Mouse (Mus musculus) thymus, adult 2 months (tissue): ENCODE measurements around the gene Fam222a.

Experiments
- CTCF ChIP-seq: fragments of 200-500 bp; IDR thresholded peaks from 2 replicates; pipeline ENCODE4 v1.5.1; 2012; ENCODE audit warnings: mild to moderate bottlenecking, control low read depth, low read length, moderate library complexity, borderline replicate concordance; ENCODE audit not compliant: control insufficient read depth, poor library complexity, insufficient read depth; ENCODE audit errors: extremely low read depth
- POLR2A ChIP-seq: fragments of 200-500 bp; IDR thresholded peaks from 2 replicates; pipeline ENCODE4 v1.6.1; 2012; ENCODE audit warnings: mild to moderate bottlenecking, low read length, control low read depth, moderate library complexity; ENCODE audit not compliant: control insufficient read depth, poor library complexity, insufficient read depth; ENCODE audit errors: extremely low read depth

DNA sequence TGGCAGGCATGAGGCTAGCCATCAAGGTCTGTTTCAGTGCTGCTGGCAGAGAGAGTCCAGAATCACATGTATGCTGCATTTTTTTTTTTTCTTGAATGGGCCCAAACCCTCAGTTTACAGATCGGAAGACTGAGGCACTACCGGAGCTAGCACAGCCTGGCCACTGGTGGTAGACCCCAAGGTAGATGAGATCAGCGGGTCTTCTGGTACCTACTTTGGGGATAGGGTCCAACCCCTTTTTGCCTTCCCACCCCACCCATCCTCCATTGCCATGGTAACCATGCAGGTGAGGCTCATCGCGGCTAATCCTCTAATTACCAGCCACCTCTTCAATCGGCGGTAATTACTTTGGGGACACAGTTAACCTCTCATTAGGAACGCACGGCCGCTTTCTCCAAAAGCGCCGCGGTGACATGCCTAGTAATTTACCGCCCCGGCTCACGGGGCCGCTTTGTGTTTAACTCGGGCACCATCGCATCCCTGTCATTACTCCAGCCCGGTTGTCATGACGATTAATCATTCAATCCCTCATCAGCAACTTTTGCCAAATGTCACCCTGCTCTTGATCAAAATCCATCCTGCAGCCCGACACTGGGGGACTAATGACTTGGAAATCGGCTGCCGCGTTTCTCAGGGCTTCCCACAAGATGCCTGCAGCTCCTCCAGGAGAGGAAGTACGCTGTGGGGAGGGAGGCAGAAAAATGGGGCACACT is 30.4 kb upstream of the Fam222a start:
- TF ChIP-seq CTCF (no peak), POLR2A (no peak)
